ENCODE assay signal across 21 mouse cellular contexts in the genomic region with DNA sequence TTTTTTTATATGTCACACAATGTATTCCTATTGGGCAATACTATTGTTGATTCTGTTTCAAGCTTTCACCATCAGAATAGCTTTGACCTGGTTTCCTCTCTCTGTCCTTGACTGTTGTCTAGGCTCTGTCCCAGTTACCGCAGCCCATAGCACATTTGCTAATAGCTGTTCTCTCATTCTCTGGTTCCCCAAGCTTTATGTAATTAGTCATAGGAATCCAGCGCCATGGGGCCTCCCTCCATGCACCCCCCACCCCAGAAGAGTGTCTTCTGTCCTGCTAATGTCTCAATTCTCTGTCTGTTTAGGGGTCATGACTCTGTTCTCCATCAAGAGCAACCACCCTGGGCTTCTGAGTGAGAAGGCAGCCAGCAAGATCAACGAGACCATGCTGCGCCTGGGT. TPM values are rescaled to one million over a fixed set of nuclear protein-coding genes. Genes with fewer than 3 reads are reported as not detected.
DNase-seq lines count a peak whose midpoint lies in the region; ATAC-seq lines count a peak whose summit lies in the region.
"Had no signal": no experiment of that assay in that cellular context is flagged by ENCODE, and none has a peak within 500 bp of the region (broad histone marks: within the 10 kb centered on the region; RNA-seq: fewer than 3 reads in every experiment).

No protein-coding gene starts in this region.

- no peaks in the 10 kb centered on the region for H3K4me1 ChIP-seq in liver, embryonic 16.5 days (ENCODE audit: control insufficient read depth, low read depth, low read length)
- no peaks in the 10 kb centered on the region for H3K4me1 ChIP-seq in liver, embryonic 11.5 days (replicated peaks; ENCODE audit: control insufficient read depth, insufficient read depth, low read length)
- H3K4me1 ChIP-seq: forebrain, embryonic 10.5 days; heart, embryonic 10.5 days had no signal

- H3K4me2 ChIP-seq in liver, embryonic 16.5 days (ENCODE audit: low read depth, low read length): no peak overlapping the region
- no peak overlapping the region for H3K4me2 ChIP-seq in liver, embryonic 11.5 days
- H3K4me2 ChIP-seq: embryonic facial prominence, embryonic 15.5 days; hindbrain, embryonic 13.5 days had no signal

- peak; percentile 33 for DNase-seq in adrenal gland, adult 8-10 months
- no peak for DNase-seq in adrenal gland, postnatal 25 days
- no peak for DNase-seq in liver, embryonic 11.5 days (ENCODE audit: low spot score)
- peak; percentile 28 for DNase-seq in adrenal gland, postnatal 10 days
- DNase-seq in kidney, postnatal 14 days: no peak
- DNase-seq: cerebellum, adult 2 months; embryo, embryonic 11 days; gastrocnemius, adult 2 months; gastrocnemius, postnatal 25 days; heart, postnatal 10 days; heart, postnatal 4 days had no signal

- no peak overlapping the region for H3K4me3 ChIP-seq in liver, embryonic 16.5 days (ENCODE audit: low read depth, low read length)
- H3K4me3 ChIP-seq in liver, embryonic 11.5 days (ENCODE audit: low read depth, low read length): no peak overlapping the region
- H3K4me3 ChIP-seq: embryonic facial prominence, embryonic 15.5 days; erythroblast, embryonic 14.5 days; forebrain, embryonic 10.5 days; gastrocnemius, adult 2 months; heart, embryonic 10.5 days; hindbrain, embryonic 13.5 days had no signal

- H3K9ac ChIP-seq in liver, embryonic 16.5 days (ENCODE audit: low read depth, low read length): no peak overlapping the region
- no peak overlapping the region for H3K9ac ChIP-seq in liver, embryonic 11.5 days (ENCODE audit: low read depth, low read length)
- H3K9ac ChIP-seq: embryonic facial prominence, embryonic 15.5 days; hindbrain, embryonic 13.5 days had no signal

- peak; percentile 58; the same call in 1 of the 2 replicates for ATAC-seq in liver, embryonic 16.5 days (ENCODE audit: low read depth)
- ATAC-seq in liver, embryonic 11.5 days (replicated peaks; ENCODE audit: low FRiP score): no peak
- ATAC-seq: activated CD4-positive, CD25-positive, alpha-beta regulatory T cell, adult 4 months; hindbrain, postnatal 0 days; Patski had no signal

- no peak overlapping the region for H3K27ac ChIP-seq in liver, embryonic 16.5 days (ENCODE audit: low read length)
- no peak overlapping the region for H3K27ac ChIP-seq in liver, embryonic 11.5 days (ENCODE audit: low read depth, low read length)
- H3K27ac ChIP-seq: embryonic facial prominence, embryonic 15.5 days; forebrain, embryonic 10.5 days; gastrocnemius, adult 2 months; heart, embryonic 10.5 days; hindbrain, embryonic 13.5 days; hindbrain, postnatal 0 days had no signal

- 71% methylated on average over 4 of the region's 4 CpGs for WGBS in liver, embryonic 16.5 days (ENCODE audit: insufficient replicate concordance)
- 92% methylated on average over 4 of the region's 4 CpGs for WGBS in liver, embryonic 11.5 days

- no peaks in the 10 kb centered on the region for H3K9me3 ChIP-seq in liver, embryonic 16.5 days (replicated peaks; ENCODE audit: control insufficient read depth, low read length)
- H3K9me3 ChIP-seq in liver, embryonic 11.5 days (ENCODE audit: control insufficient read depth, low read length): no peaks in the 10 kb centered on the region
- H3K9me3 ChIP-seq: embryonic facial prominence, embryonic 15.5 days; forebrain, embryonic 10.5 days; heart, embryonic 10.5 days; hindbrain, embryonic 13.5 days had no signal

- no peaks in the 10 kb centered on the region for H3K36me3 ChIP-seq in liver, embryonic 16.5 days (ENCODE audit: control insufficient read depth, insufficient read depth)
- no peaks in the 10 kb centered on the region; the same call in 1 of the 2 replicates for H3K36me3 ChIP-seq in liver, embryonic 11.5 days (ENCODE audit: control insufficient read depth, insufficient read depth, low read length)

- H3K27me3 ChIP-seq in liver, embryonic 16.5 days (ENCODE audit: control insufficient read depth, insufficient read depth, low read depth, low read length): no peaks in the 10 kb centered on the region
- H3K27me3 ChIP-seq in liver, embryonic 11.5 days (replicated peaks; ENCODE audit: control insufficient read depth, insufficient read depth, low read length): no peaks in the 10 kb centered on the region
- H3K27me3 ChIP-seq: CH12.LX; embryonic facial prominence, embryonic 15.5 days; hindbrain, embryonic 13.5 days; Patski had no signal

RNA-seq across cellular contexts. Expression of gene Ahcyl2, which starts 11.3 kb away (rescaled TPM):
- total RNA-seq in adrenal gland, adult 8-10 months (2022): 100 to 1,000 TPM; 100 to 281 (median 173) TPM
- total RNA-seq in adrenal gland, postnatal 25 days (2021): 137 and 156 TPM in 2 replicates
- polyA plus RNA-seq in liver, embryonic 16.5 days (2015; fragmentation: Nextera tagmentation; extraction: Ambion mirVana): 3.9 and 4.4 TPM in 2 replicates
- 12.0 and 12.5 TPM in 2 replicates for polyA plus RNA-seq in liver, embryonic 11.5 days (2014; fragmentation: Nextera tagmentation; extraction: Ambion mirVana)
- 10 to 100 TPM; 72.1 to 79.0 TPM for total RNA-seq in adrenal gland, postnatal 10 days (2021)

RNA-seq across cellular contexts. Expression of gene Smo, which starts 21.2 kb away (rescaled TPM):
- 10 to 100 TPM; 43.4 to 55.3 (median 50.2) TPM for total RNA-seq in adrenal gland, adult 8-10 months (2022)
- total RNA-seq in adrenal gland, postnatal 25 days (2021): 42.9 and 51.2 TPM in 2 replicates
- polyA plus RNA-seq in liver, embryonic 16.5 days (2015; fragmentation: Nextera tagmentation; extraction: Ambion mirVana): 2.7 and 2.9 TPM in 2 replicates
- polyA plus RNA-seq in liver, embryonic 11.5 days (2014; fragmentation: Nextera tagmentation; extraction: Ambion mirVana): 22.3 and 22.5 TPM in 2 replicates
- 10 to 100 TPM; 47.3 to 51.7 TPM for total RNA-seq in adrenal gland, postnatal 10 days (2021)

Comparison
In these comparisons a context has a peak if more than half of its experiments do, and no peak if none do; other contexts are left out.
1. DNase-seq: peak in adrenal gland, adult 8-10 months (single experiment) and adrenal gland, postnatal 10 days (single experiment); none in adrenal gland, postnatal 25 days (single experiment), liver, embryonic 11.5 days (single experiment) and kidney, postnatal 14 days (single experiment).